Mouse (Mus musculus): Measurements from ENCODE around the gene Pitpnc1.

Pitpnc1 gene

GRCm38 (mm10) chr11:107373154-107373553 is 97.3 kb downstream of the Pitpnc1 start:
- no peak for DNase-seq (ENCODE audit: inconsistent ontology term)

GRCm38 (mm10) chr11:107372688-107373087 is 97.8 kb downstream of the Pitpnc1 start:
- no peak for DNase-seq (ENCODE audit: inconsistent ontology term)

- DNase-seq (ENCODE audit: inconsistent ontology term): no peak
These were observed 100.0 kb downstream of the Pitpnc1 start for GRCm38 (mm10) chr11:107370476-107370875.

- no peak for DNase-seq (ENCODE audit: inconsistent ontology term)
These were observed 100.8 kb downstream of the Pitpnc1 start for GRCm38 (mm10) chr11:107369661-107370060.

GRCm38 (mm10) chr11:107365938-107366712 is 104.4 kb downstream of the Pitpnc1 start:
- DNase-seq (ENCODE audit: inconsistent ontology term): no peak

- DNase-seq (ENCODE audit: inconsistent ontology term): peak; percentile 67
These were observed 111.8 kb downstream of the Pitpnc1 start for GRCm38 (mm10) chr11:107358695-107359094.

- no peak for DNase-seq (ENCODE audit: inconsistent ontology term)
These were observed 114.3 kb downstream of the Pitpnc1 start for GRCm38 (mm10) chr11:107356224-107356623.

GRCm38 (mm10) chr11:107355526-107355925 is 115.0 kb downstream of the Pitpnc1 start:
- DNase-seq (ENCODE audit: inconsistent ontology term): peak; percentile 54

- DNase-seq (ENCODE audit: inconsistent ontology term): no peak
These were observed 115.9 kb downstream of the Pitpnc1 start for GRCm38 (mm10) chr11:107354499-107355143.

- no peak for DNase-seq (ENCODE audit: inconsistent ontology term)
These were observed 117.9 kb downstream of the Pitpnc1 start for GRCm38 (mm10) chr11:107352596-107352995.

GRCm38 (mm10) chr11:107349756-107350155 is 120.7 kb downstream of the Pitpnc1 start:
- DNase-seq (ENCODE audit: inconsistent ontology term): no peak

GRCm38 (mm10) chr11:107343031-107343430 is 127.5 kb downstream of the Pitpnc1 start:
- no peak for DNase-seq (ENCODE audit: inconsistent ontology term)

- DNase-seq (ENCODE audit: inconsistent ontology term): no peak
These were observed 128.1 kb downstream of the Pitpnc1 start for GRCm38 (mm10) chr11:107342432-107342831.

- DNase-seq (ENCODE audit: inconsistent ontology term): peak; percentile 89
These were observed 129.2 kb downstream of the Pitpnc1 start for GRCm38 (mm10) chr11:107341293-107341692.

- no peak for DNase-seq (ENCODE audit: inconsistent ontology term)
These were observed 129.7 kb downstream of the Pitpnc1 start for GRCm38 (mm10) chr11:107340793-107341192.

GRCm38 (mm10) chr11:107339224-107339805 is 131.2 kb downstream of the Pitpnc1 start:
- DNase-seq (ENCODE audit: inconsistent ontology term): no peak

- DNase-seq (ENCODE audit: inconsistent ontology term): no peak
These were observed 132.9 kb downstream of the Pitpnc1 start for GRCm38 (mm10) chr11:107337391-107338148.

- peak; percentile 85 for DNase-seq (ENCODE audit: inconsistent ontology term)
These were observed 134.7 kb downstream of the Pitpnc1 start for GRCm38 (mm10) chr11:107335756-107336155.

- DNase-seq (ENCODE audit: inconsistent ontology term): no peak
These were observed 135.5 kb downstream of the Pitpnc1 start for GRCm38 (mm10) chr11:107334849-107335484.

GRCm38 (mm10) chr11:107332905-107333304 is 137.6 kb downstream of the Pitpnc1 start:
- no peak for DNase-seq (ENCODE audit: inconsistent ontology term)

- no peak for DNase-seq (ENCODE audit: inconsistent ontology term)
These were observed 138.2 kb downstream of the Pitpnc1 start for GRCm38 (mm10) chr11:107332332-107332731.
